Mouse (Mus musculus): ENCODE data around the gene Arhgef40.
A peak's percentile ranks its signal among the peaks of the same experiment; 100 is the strongest.
"Not testable (repeated sequence)": the region's sequence is repeated elsewhere in the genome, so short reads cannot be mapped to it uniquely, and the experiment has no call there.

Arhgef40 gene

GRCm38 (mm10) chr14:52019051-52019589 is 34.6 kb downstream of the Arhgef40 start:
- DNase-seq (ENCODE audit: low read depth, low spot score) = no peak

DNA sequence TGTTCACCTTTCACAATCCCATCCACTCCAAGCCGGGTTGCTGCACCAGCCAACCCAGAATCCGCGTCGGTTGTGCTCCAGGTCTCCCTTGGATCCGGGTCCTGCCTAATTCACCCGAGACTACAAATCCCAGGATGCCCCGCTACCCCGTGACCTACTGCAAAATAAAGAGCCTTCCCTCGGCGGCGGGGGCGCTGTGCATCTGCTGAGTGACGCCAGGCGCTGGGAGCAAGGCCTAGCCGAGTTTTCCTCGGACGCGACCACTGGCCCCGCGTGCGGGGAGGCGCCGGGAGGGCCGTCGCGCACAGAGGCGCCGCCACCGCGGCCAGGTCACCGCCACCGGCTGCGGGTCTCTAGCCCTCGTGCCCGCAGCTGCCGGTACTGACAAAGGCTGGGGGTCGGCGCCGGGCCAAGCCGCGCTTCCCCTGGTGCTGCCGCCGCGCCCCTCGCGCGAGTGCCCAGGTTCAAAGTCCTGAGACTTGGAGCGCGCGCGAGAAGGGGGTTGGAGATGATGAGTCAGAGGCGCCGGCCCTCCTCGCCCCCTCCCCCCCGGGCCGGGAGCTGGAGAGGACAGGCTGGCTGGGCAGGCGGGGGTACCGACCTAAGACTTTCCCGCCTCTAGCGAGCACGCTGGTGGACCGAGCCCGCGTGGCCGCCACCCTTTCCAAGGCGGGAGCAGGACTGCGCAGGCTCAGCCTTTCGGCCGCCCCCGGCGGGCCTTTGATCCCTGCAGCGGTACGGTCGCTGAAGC is 35.2 kb downstream of the Arhgef40 start:
- peak; percentile 98 for DNase-seq (ENCODE audit: low read depth, low spot score)

GRCm38 (mm10) chr14:52020486-52021137 is 36.1 kb downstream of the Arhgef40 start, which contains the start of gene Zfp219:
Zfp219 (minus strand) TSS chr14:52020733.
- peak; percentile 94 for DNase-seq (ENCODE audit: low read depth, low spot score)

- DNase-seq (ENCODE audit: low read depth, low spot score) = no peak
These were observed 36.6 kb downstream of the Arhgef40 start for GRCm38 (mm10) chr14:52021138-52021529.

DNA sequence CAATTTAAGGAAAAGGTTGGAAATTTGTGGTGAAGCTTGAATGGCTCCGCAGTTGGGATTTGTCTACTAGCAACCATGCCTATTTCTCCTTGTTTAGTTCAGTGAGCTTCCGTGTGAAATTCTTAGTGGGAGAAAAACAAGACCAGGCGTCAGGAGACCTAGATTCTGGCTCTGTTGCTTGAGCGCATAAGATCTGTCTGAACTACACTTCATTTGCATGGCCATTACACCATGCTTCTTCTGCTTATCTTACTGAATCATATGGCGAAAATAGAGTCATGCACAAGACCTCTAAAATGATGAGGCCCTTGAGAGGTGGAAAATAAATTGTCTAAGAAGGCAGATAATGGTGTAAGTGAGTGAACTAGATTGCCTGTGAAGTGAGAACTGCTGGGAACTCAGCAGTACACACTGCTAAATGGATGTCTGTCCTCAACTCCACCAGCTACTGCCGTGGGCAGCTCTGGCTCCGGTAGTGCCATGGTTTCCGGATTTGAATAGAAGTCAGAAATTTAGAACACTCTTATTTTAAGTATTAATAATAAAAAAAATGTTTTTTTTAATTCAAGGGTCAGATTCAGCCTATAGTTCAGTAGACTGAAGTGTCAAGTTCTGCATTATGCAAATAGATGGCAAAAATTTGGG is 37.2 kb downstream of the Arhgef40 start:
- DNase-seq (ENCODE audit: low read depth, low spot score) = no peak

DNA sequence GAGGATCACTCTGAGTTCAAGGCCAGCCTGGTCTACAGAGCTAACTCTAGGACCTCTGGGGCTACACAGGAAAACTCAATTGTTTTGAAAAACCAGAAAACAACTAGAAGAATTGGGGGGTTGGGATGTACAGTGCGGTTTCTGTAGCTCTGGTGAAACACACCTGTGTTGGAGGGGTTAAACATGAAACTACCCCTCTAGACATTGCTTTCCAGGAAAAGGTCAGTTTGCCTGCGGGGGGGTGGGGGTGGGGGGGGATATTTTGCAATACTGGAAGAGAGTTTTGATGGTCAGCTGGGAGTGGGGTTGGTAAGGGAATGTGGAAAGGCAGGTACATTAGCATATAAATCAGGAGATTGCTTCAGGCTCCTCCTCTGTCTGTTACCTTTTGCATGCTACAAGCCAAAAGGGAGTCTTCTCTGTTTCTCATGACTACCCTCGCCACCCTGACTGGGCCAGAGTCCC is 37.8 kb downstream of the Arhgef40 start:
- peak; percentile 90 for DNase-seq (ENCODE audit: low read depth, low spot score)

DNA sequence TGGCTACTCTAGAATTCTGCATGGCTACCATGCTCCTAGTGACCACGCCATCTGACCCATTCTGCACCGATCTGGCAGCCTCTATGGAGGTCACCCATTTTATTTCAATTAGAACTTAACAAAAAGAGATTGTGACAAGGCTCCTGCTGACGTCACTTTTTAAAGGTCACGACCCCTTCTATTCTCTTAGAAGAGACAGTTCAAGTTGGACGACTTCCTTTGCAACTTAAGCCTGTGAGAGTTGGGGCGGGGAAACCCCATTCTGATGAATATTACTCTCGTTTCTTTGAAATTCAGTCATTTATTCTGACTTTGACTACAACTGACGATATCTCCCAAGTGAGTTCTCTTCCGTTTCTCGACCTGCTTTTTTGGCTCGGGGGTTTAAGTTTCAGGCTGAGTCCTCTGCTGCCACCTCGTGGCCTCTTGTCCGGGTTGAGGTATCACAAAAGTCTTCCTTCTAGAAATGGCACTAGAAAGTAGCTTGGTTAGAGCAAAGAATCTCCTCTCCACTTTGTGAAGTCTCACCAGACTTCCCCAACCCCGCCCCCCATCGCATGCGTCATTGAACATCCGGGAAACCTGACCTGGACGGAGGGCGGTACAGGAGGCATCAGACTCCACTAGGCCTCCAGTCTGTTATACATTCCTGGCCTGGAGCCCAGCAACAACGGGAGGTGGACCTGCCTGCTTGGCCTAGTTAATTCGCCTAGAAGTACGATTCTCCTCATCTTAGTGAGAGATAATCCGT is 38.4 kb downstream of the Arhgef40 start:
- DNase-seq (ENCODE audit: low read depth, low spot score) = peak; percentile 98

GRCm38 (mm10) chr14:52024133-52024532 is 39.6 kb downstream of the Arhgef40 start:
- no peak for DNase-seq (ENCODE audit: low read depth, low spot score)

DNA sequence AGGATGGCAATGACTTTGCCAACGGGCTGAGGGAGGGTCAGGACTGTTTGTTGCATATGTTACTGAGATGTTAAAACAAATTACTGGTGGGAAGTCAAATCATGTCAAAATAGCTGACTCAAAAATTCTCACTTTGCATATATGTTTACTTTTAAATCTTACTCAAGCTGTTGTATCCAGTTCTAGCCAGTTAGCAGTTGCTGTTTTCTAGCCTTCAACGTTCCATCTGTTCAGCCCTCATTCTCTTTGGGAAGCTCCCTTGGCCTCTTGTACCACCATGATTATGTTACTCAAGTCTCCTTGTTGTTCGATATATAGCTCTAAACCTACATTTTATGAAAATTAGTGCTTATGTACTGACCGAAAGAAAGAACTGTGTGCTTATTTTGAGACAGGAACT is 41.8 kb downstream of the Arhgef40 start:
- DNase-seq (ENCODE audit: low read depth, low spot score) = no peak

DNA sequence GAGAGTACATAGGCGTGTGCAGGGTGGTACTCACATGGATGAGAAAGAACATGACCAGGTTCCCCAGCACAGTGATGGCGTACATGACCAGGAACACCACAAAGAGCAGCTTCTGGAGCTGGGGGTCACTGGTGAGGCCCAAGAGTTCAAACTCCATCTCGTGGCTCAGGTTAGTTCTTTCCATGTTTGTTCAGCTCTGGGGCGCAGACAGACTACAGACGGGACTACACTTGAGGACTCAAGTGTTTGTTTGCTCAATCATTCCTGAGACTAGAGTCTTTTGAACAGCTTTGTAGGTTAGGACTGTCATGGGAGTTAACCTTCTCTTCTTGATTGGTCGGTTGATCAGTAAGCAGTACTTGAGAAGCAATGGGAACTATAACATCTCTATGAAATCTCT is 51.4 kb downstream of the Arhgef40 start:
- no peak for DNase-seq (ENCODE audit: low read depth, low spot score)

- DNase-seq (ENCODE audit: low read depth, low spot score) = no peak
These were observed 54.8 kb downstream of the Arhgef40 start for GRCm38 (mm10) chr14:52039332-52039731.

- DNase-seq (ENCODE audit: low read depth, low spot score) = not testable (repeated sequence)
These were observed 57.8 kb downstream of the Arhgef40 start, which contains the start of gene Olfr221 for GRCm38 (mm10) chr14:52042359-52042758. Olfr221 (minus strand) TSS chr14:52042459.

DNA sequence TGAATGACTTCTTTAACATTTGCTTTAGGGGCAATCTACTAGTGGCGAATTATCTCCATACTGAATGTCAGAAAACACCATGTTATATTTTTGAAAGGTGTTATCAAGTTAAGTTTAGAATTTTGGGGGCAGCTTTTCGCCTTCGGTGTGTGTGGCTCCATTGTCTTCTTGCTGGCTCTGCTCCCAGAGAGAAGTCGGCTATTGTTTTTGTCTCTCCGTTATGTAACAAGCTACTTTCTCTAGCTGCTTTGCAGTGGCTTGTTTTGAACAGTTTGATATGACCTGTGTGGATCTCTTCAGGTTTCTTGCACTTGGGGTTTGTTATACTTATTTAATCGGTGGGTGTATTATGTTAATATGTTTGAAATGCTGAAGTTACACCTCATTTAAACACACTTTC is 58.9 kb downstream of the Arhgef40 start:
- no peak for DNase-seq (ENCODE audit: low read depth, low spot score)

GRCm38 (mm10) chr14:52044901-52045678 is 60.6 kb downstream of the Arhgef40 start:
- DNase-seq (ENCODE audit: low read depth, low spot score) = peak; percentile 78

GRCm38 (mm10) chr14:52045966-52046565 is 61.5 kb downstream of the Arhgef40 start:
- DNase-seq (ENCODE audit: low read depth, low spot score) = no peak

DNA sequence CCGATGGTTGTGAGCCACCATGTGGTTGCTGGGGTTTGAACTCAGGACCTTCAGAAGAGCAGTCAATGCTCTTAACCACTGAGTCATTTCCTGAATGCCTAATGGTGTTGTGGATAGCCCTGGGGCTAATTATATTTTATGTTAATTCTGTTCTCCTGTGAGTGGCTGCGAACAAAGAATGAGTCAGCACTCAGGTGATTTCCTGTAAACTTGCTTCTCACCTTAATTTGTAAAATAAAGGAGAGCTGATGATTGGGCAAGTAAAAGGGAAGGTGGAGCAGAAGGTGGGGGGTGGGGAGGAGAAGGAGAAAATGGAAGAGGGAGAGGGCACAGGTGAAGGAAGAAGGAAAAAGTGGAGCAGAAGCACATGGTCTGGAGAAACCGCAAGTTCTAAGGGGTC is 68.2 kb downstream of the Arhgef40 start:
- DNase-seq (ENCODE audit: low read depth, low spot score) = peak; percentile 37

Data from ES-CJ7 (cell line).